Mouse (Mus musculus) hindbrain, postnatal 0 days (tissue): ENCODE measurements around the gene Actn4. TPM values are rescaled to one million over a fixed set of nuclear protein-coding genes. Genes with fewer than 3 reads are reported as not detected.
A peak's percentile ranks its signal among the peaks of the same experiment; 100 is the strongest.

Experiments used
- ATAC-seq: fragments of 200-750 bp; cut with Nextera tagmentation; 2 replicates; pipeline ENCODE4 v1.8.0; 2017; ENCODE audit warnings: mild to moderate bottlenecking, moderate TSS enrichment, moderate library complexity
- DNase-seq: peaks from one replicate; pipeline ENCODE4 v3.0.0-alpha.2; 2015; ENCODE audit warnings: low spot score
- H3K27ac ChIP-seq: fragments of 300-500 bp; sonication (generic); 2 replicates; pipeline ENCODE4 v1.5.1; 2014; ENCODE audit warnings: mild to moderate bottlenecking
- H3K27me3 ChIP-seq: fragments of 300-500 bp; sonication (generic); 2 replicates; pipeline ENCODE4 v1.6.1; 2014; ENCODE audit warnings: low read length, mixed read lengths; ENCODE audit not compliant: insufficient read depth
- H3K36me3 ChIP-seq: fragments of 300-500 bp; sonication (generic); 2 replicates; pipeline ENCODE4 v1.6.1; 2014; ENCODE audit warnings: low read length, mixed read lengths; ENCODE audit not compliant: insufficient read depth
- H3K4me1 ChIP-seq: fragments of 300-500 bp; sonication (generic); 2 replicates; pipeline ENCODE4 v1.6.1; 2014; ENCODE audit warnings: antibody characterized with exemption, low read length, mixed read lengths; ENCODE audit not compliant: insufficient read depth
- H3K4me2 ChIP-seq: fragments of 300-500 bp; sonication (generic); 2 replicates; pipeline ENCODE4 v1.6.1; 2014; ENCODE audit warnings: low read depth, mild to moderate bottlenecking, low read length, moderate library complexity, mixed read lengths
- H3K4me3 ChIP-seq: fragments of 300-500 bp; sonication (generic); 2 replicates; pipeline ENCODE4 v1.5.1; 2014; ENCODE audit warnings: low read length
- H3K9ac ChIP-seq: fragments of 300-500 bp; sonication (generic); replicated peaks from 2 replicates; pipeline ENCODE4 v1.6.1; 2014; ENCODE audit warnings: mild to moderate bottlenecking, low read length, moderate library complexity, mixed read lengths
- H3K9me3 ChIP-seq: fragments of 300-500 bp; sonication (generic); 2 replicates; pipeline ENCODE4 v1.6.1; 2016; ENCODE audit warnings: low read length, mixed read lengths
- CTCF ChIP-seq: IDR thresholded peaks from 2 replicates; pipeline ENCODE4 v1.5.1; 2016; ENCODE audit warnings: antibody characterized with exemption, control low read depth, low read depth
- WGBS: fragments of 180-500 bp; shearing (Covaris S2); extraction: QIAGEN DNeasy Blood & Tissue Kit; methylation state at CpG from one replicate; pipeline ENCODE4 v1.1.7; 2014; 5-methylcytosine and 5-hydroxymethylcytosine counted together
- polyA plus RNA-seq: library from polyadenylated mRNA; unstranded; fragments of >200 nt; fragmentation: Nextera tagmentation; extraction: Ambion mirVana; gene quantifications from 2 replicates; pipeline ENCODE4 v1.2.1, GENCODE M21; 2015
- total RNA-seq: library from RNA; depleted of rRNA; stranded (reverse); fragments of >200 nt; gene quantifications from 2 replicates; pipeline ENCODE4 v1.2.3, GENCODE M21; 2014

The Actn4 gene
- total and polyA plus RNA-seq, 2 experiments from 2014 or later, result 85.7 to 114 TPM

DNA sequence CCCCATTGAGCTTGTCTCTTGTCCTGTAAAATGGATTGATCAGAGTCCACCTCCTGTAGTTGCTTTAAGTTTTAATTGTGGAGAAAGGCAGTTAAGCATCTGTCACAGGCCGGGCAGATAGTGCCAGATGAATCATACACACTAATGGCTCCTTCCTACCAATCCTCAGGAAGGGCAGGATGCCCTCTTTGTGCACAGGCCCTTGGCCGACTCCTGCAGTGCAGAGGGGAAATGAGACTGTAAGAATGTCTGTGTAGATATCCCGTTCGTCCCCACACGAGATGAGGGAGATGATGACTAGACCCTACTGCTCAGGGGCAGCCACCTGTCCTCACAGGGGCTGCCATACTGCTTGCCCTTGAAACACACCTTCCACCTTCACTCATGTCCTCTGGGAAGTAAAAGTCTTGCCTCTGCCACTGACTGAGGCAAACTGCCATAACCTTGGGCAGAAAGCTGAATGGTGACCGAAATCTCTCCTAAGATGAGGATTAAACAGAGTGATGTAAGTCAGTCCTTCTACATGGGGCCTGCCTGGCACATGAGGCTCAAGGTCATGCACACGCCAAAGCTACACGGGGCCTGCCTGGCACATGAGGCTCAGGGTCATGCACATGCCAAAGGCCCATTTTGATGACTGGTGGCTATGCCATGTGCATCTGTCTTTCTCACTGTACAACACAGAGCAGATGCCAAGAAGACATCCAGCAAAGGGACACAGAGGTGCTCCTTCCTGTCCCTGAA is 40.2 kb downstream of the Actn4 start:
- Histone ChIP-seq H3K27me3 (no peaks in the 10 kb centered on the region), H3K4me3 (no peak overlapping the region), H3K9me3 (no peaks in the 10 kb centered on the region), H3K9ac (no peak overlapping the region), H3K4me2 (no peak overlapping the region), H3K4me1 (peaks cover 47% of the 10 kb centered on the region), H3K27ac (peak overlapping the region; percentile 2; the same call in 1 of the 2 replicates), H3K36me3 (0 out of 2 replicates have a peak, but pooled peaks cover 3% of the 10 kb centered on the region)
- WGBS, result 73% methylated on average over 8 of the region's 8 CpGs
- DNase-seq, result no peak
- no peak for TF ChIP-seq CTCF
- no peak for ATAC-seq

DNA sequence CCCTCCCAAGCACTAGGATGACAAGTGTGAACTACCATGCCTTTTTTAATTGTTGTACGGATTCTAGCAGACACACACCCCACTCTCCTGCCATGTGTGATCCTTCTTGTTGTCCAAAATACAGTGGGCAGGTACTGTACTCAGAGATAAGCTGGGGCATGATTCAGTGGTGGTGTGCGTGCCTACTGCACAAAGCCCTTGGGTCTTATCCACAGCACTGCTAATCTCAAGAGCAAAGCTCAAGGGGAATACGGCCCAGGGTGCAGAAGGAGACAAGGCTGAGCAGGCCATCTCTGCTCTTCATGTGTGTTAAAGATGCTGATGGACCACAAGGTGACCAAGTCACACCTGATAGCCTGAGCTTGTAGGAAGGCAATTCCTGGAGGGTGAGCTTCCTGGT is 41.0 kb downstream of the Actn4 start:
- no peak for DNase-seq
- Histone ChIP-seq H3K27me3 (no peaks in the 10 kb centered on the region), H3K36me3 (0 out of 2 replicates have a peak, but pooled peaks cover 3% of the 10 kb centered on the region), H3K9me3 (no peaks in the 10 kb centered on the region), H3K4me1 (peaks cover 47% of the 10 kb centered on the region), H3K9ac (no peak overlapping the region), H3K4me3 (no peak overlapping the region), H3K27ac (0 out of 2 replicates have a peak overlapping the region, but pooled peaks have one; percentile 20), H3K4me2 (no peak overlapping the region)
- WGBS, result 85% methylated on average over 3 of the region's 3 CpGs
- TF ChIP-seq CTCF, result no peak
- no peak for ATAC-seq

- Histone ChIP-seq H3K9ac (no peak overlapping the region), H3K4me2 (no peak overlapping the region), H3K4me3 (no peak overlapping the region), H3K27me3 (no peaks in the 10 kb centered on the region), H3K9me3 (no peaks in the 10 kb centered on the region), H3K36me3 (peaks cover 15% of the 10 kb centered on the region; the same call in 1 of the 2 replicates), H3K27ac (peak overlapping the region; percentile 59; the same call in 1 of the 2 replicates), H3K4me1 (peaks cover 41% of the 10 kb centered on the region)
- 12% methylated on average over 6 of the region's 6 CpGs for WGBS
- DNase-seq, result peak; percentile 87
- no peak; the same call in 1 of the 2 replicates for TF ChIP-seq CTCF
- ATAC-seq, result peak; percentile 78
Measured at GRCm38 (mm10) chr7:28919815-28920214, 42.3 kb downstream of the Actn4 start.

DNA sequence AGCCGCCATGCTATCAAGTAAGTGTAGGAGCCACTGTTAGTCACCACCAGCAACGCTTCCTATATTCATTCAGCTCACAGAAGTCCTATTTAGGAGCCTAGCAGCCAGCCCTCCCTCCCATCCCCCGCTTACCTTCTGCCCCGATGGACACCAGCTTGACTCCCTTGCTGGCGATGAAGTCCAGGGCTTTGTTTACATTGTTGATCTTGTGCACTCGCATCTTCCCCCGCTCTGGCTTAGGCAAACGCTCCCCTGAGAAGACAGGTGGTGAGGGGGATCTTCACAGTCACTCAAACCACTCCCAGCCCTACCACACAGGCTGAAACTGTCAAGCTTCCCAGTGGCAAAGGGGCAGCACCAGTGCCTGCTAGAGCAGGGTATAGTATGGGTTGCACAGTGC is 43.6 kb downstream of the Actn4 start:
- peaks cover 29% of the 10 kb centered on the region for H3K4me1 ChIP-seq
- H3K4me2 ChIP-seq, result no peak overlapping the region
- WGBS, result 67% methylated on average over 8 of the region's 8 CpGs
- DNase-seq (no peak), ATAC-seq (no peak)
- peak overlapping the region; percentile 67 for H3K27ac ChIP-seq
- no peaks in the 10 kb centered on the region for H3K27me3 ChIP-seq
- H3K4me3 ChIP-seq, result no peak overlapping the region
- no peak overlapping the region for H3K9ac ChIP-seq
- TF ChIP-seq CTCF, result no peak
- peaks cover 19% of the 10 kb centered on the region; the same call in 1 of the 2 replicates for H3K36me3 ChIP-seq
- H3K9me3 ChIP-seq, result no peaks in the 10 kb centered on the region

- Histone ChIP-seq H3K27me3 (no peaks in the 10 kb centered on the region), H3K4me3 (no peak overlapping the region), H3K9me3 (no peaks in the 10 kb centered on the region), H3K27ac (peak overlapping the region; percentile 67), H3K9ac (no peak overlapping the region), H3K36me3 (peaks cover 27% of the 10 kb centered on the region), H3K4me2 (no peak overlapping the region), H3K4me1 (peaks cover 23% of the 10 kb centered on the region; the same call in 1 of the 2 replicates)
- DNase-seq (peak; percentile 70), ATAC-seq (peak; percentile 43)
- 45% methylated on average over 10 of the region's 10 CpGs for WGBS
- no peak for TF ChIP-seq CTCF
Measured at GRCm38 (mm10) chr7:28917503-28918426, 44.4 kb downstream of the Actn4 start.

GRCm38 (mm10) chr7:28916491-28916890 is 45.6 kb downstream of the Actn4 start:
- H3K27ac ChIP-seq, result no peak overlapping the region
- H3K4me1 ChIP-seq, result peaks cover 23% of the 10 kb centered on the region; the same call in 1 of the 2 replicates
- peak; percentile 39 for TF ChIP-seq CTCF
- H3K27me3 ChIP-seq, result no peaks in the 10 kb centered on the region
- DNase-seq (no peak), ATAC-seq (no peak)
- H3K9ac ChIP-seq, result no peak overlapping the region
- peaks cover 39% of the 10 kb centered on the region for H3K36me3 ChIP-seq
- H3K9me3 ChIP-seq, result no peaks in the 10 kb centered on the region
- H3K4me2 ChIP-seq, result no peak overlapping the region
- no peak overlapping the region for H3K4me3 ChIP-seq
